Mouse (Mus musculus) frontal cortex, postnatal 25 days (tissue): ENCODE results near the gene Mxra7.
"Not testable (repeated sequence)": the region's sequence is repeated elsewhere in the genome, so short reads cannot be mapped to it uniquely, and the experiment has no call there.

Source experiments
- DNase-seq, 2 experiments: peaks; one replicate each; pipeline ENCODE4 v3.0.0; 2022; ENCODE audit warnings: low spot score in 2 of 2

Mxra7 gene

GRCm38 (mm10) chr11:116827534-116828165 lies at the start of gene Mxra7:
Gene Mxra7 (minus strand): TSS chr11:116828046.
- peak in 1 of 2 experiments; percentile 41 for DNase-seq

DNA sequence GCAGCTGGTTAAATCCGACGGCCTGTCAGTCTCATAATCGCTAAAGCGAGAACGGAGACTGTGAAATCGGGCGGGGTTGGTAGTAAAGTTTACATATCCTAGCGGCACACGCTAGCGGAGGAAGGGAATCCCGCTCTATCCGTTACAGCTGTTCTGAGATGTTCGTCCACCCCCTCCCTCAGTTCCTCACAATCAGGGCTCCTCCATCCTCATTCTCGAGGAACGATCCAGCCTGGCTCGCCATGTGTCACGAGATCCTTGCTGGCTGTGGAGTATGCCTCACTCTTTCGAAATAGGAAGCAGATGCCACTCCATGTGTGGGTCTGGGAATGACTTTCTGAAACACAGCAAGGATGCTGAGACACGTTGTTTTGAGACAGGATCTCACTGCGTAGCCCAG lies 46.1 kb upstream of the Mxra7 start:
- no peak for DNase-seq

GRCm38 (mm10) chr11:116871538-116871937 lies 43.7 kb upstream of the Mxra7 start:
- no peak for DNase-seq

DNA sequence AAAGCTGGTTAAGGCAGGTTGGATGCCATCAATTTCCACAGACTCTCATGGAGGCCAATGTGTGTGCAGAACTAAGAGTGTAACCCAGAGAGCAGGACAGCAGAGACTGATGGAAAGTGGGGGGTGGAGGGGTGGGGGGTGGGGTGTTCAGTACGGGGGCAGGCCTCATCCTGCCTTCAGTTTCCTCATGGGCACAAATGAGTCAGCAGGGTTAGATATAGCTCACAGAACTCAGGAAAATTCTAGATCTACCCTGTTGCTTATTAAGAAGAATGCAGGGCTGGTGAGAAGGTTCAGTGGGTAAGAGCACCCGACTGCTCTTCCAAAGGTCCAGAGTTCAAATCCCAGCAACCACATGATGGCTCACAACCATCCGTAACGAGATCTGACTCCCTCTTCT lies 41.8 kb upstream of the Mxra7 start:
- DNase-seq = no peak

GRCm38 (mm10) chr11:116869223-116869622 lies 41.4 kb upstream of the Mxra7 start:
- no peak for DNase-seq

- DNase-seq = no peak
Measured at GRCm38 (mm10) chr11:116868129-116868528, 40.3 kb upstream of the Mxra7 start.

GRCm38 (mm10) chr11:116865945-116866585 lies 38.2 kb upstream of the Mxra7 start:
- no peak for DNase-seq

DNA sequence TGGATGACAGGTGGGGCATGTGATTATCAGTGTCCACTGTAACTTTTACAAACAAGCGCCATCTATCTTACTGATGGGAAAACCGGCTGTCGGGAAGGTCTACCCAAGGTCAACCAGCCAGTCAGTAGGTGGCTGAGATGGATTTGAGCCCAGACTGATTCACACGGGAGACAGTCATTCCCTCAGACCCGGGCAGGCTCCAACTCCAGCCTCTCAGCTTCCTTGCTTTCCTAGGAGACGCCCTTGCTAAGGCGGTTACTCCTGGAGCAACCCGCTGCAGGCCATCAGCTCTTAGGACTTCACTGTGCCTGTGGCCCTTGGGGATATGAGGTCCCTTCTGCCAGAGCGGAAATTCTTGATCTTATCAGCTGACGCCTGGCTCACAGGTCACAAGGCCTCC lies 36.6 kb upstream of the Mxra7 start:
- no peak for DNase-seq

GRCm38 (mm10) chr11:116857183-116857850 lies 29.5 kb upstream of the Mxra7 start:
- DNase-seq = no peak

- no peak for DNase-seq
Measured at GRCm38 (mm10) chr11:116854279-116854678, 26.4 kb upstream of the Mxra7 start.

DNA sequence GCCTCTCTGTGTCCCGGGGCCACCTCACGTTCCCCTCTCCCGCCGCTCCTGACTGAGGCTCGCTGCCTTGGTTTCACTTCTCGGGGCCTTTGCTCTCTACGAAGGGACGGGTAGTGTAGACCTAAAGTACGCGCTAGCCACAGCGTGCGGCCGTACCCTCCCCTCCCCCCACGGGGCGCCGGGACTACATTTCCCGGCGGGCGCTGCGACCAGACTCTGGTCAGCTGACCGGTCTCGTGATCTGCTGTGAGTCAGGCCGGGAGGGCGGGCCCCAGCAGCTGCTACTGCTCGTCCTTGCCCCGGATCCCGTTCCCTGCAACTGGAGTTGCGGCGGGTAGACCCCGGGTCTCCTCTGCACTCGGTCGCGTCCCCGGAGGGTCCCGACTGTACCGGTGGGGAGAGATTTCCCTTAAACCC lies 25.7 kb upstream of the Mxra7 start:
- peak; percentile 97 to 98 for DNase-seq

- DNase-seq = peak; percentile 96 to 98
Measured at GRCm38 (mm10) chr11:116852891-116853511, 25.2 kb upstream of the Mxra7 start, which contains the start of gene Srsf2. Gene Srsf2 (minus strand): TSS chr11:116853094.

GRCm38 (mm10) chr11:116852291-116852890 lies 24.5 kb upstream of the Mxra7 start, which contains the start of gene Mfsd11:
Gene Mfsd11 (plus strand): TSS chr11:116852440.
- DNase-seq = peak; percentile 53 to 57

GRCm38 (mm10) chr11:116851576-116852290 lies 23.9 kb upstream of the Mxra7 start:
- peak in 1 of 2 experiments; percentile 31 for DNase-seq

DNA sequence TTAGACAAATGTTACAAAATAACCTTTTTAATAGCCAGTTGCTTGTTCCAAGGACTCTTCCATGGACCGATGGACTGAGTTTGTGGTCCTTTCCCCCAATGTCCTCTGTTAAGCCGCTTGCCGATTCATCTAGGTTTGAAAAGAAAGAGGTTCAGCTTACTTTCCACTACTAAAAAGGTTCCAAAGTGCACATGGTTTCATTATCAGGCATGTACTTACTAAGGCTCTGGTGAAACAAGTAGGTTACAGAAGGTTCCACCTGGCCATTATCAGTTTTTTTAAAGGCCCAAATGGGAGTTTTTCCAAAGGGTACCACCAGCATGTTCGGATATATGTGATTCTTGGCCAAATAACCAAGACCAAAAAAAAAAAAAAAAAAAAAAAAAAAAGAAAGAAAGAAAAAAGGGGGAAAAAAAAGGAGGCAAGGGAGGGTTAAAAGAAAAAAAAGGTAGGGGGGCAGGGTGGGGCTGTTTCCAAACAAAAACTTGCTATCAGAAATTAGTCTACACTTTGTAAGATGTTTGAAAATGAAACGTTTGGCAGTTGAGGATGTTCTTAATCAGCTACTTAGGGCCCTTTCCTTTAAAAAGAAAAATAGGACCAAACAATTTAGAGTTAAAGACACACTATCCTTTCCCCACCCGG lies 23.1 kb upstream of the Mxra7 start:
- DNase-seq = no peak

- DNase-seq = no peak
Measured at GRCm38 (mm10) chr11:116850085-116850484, 22.2 kb upstream of the Mxra7 start.

GRCm38 (mm10) chr11:116849587-116849986 lies 21.7 kb upstream of the Mxra7 start:
- no peak for DNase-seq

GRCm38 (mm10) chr11:116848877-116849178 lies 21.0 kb upstream of the Mxra7 start:
- not testable (repeated sequence) for DNase-seq

- DNase-seq = no peak
Measured at GRCm38 (mm10) chr11:116848086-116848876, 20.4 kb upstream of the Mxra7 start.
